Mouse (Mus musculus): ENCODE measurements around the gene Gpx5.

Gene Gpx5

DNA sequence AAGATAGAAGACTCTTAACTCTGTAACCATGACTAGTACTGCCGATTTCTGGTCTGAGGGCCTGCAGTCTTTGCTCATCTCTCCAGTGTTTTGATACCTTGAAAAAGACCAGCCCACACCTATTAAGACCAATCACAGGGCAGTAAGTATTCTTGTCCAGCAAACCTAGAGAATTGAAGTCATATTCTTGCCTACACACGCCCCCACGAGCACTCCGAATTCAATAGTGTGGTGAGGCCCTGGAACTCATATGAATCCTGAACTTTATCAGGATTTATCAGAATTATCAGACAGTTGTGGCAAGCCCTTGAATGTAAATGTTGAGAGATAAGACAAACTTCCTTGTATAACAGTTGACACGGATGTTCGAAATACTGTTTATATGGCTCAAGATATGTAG is at the start of gene Gpx5:
Gene Gpx5 (minus strand): TSS at position 101 of the 400 bp plus-strand sequence.
- DNase-seq (ENCODE audit: low read depth in 1 of 2, low spot score in 2 of 2): no peak

GRCm38 (mm10) chr13:21327424-21327823 is 34.9 kb upstream of the Gpx5 start:
- DNase-seq (ENCODE audit: low read depth in 1 of 2, low spot score in 2 of 2): no peak

DNA sequence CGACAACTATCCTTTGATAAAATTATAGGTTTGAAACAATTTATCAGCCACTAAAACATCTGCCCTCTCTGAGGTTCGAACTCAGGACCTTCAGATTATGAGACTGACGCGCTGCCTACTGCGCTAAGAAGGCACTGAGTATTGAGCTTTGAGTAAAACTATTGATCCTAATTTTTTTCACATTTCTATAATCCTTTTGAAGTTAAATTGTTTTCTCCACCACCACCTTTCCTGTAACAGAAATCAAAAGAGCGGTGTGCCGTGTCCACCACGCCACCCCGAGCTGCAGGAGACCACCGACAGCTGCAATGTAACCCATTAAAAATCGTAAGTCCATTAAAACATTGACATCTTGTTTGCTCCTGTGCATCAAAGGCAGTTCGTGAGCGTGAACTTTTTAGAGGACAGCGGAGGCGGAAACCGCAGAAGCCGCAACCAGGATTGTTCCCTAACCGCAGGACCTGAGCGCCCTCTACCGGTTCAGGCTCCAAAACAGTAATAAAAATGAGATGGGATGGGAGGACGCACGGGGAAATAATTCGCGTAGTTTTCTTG is 34.2 kb upstream of the Gpx5 start:
- DNase-seq (ENCODE audit: low read depth in 1 of 2, low spot score in 2 of 2): peak in 1 of 2 experiments; percentile 5

- no peak for DNase-seq (ENCODE audit: low read depth in 1 of 2, low spot score in 2 of 2)
Observed at GRCm38 (mm10) chr13:21326191-21326590, 33.7 kb upstream of the Gpx5 start.

GRCm38 (mm10) chr13:21323405-21323804 is 30.9 kb upstream of the Gpx5 start:
- DNase-seq (ENCODE audit: low read depth in 1 of 2, low spot score in 2 of 2): no peak

DNA sequence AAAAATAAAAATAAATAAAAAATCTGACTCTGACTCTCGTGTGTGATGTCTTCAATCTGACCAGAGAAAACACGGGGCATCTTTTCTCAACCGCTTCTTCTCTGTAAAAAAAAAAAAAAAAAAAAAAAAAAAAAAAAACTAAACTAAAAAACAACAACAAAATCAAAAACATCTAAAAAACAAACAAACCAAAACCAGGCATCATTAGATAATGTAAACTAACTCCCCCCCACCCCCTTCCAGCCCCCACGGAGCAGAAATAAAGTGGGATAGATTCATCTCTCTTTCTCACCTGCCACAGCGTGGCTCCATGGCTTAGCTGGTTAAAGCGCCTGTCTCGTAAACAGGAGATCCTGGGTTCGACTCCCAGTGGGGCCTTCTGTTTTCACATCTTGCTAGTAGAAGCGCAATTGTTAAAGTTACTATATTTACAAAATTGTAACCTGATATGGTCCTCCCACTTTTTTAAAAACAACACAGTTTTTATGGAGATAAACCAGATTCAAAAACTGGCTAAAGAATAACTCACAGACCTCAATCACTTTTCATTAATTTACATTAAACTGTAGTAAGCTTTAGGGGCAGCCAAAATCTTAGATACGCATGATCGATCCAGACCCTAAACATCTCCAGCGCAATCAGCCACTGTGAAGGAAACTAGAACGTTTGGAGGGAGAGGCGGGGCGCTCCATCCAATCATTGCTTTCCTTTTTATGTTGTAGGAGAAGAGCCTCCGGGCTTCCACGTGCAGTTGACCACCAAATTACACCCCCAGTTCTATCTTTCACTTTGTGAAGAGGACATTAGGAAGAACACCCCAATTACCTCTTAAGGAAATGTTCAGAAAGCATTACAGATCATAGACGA is 30.2 kb upstream of the Gpx5 start:
- no peak for DNase-seq (ENCODE audit: low read depth in 1 of 2, low spot score in 2 of 2)

DNA sequence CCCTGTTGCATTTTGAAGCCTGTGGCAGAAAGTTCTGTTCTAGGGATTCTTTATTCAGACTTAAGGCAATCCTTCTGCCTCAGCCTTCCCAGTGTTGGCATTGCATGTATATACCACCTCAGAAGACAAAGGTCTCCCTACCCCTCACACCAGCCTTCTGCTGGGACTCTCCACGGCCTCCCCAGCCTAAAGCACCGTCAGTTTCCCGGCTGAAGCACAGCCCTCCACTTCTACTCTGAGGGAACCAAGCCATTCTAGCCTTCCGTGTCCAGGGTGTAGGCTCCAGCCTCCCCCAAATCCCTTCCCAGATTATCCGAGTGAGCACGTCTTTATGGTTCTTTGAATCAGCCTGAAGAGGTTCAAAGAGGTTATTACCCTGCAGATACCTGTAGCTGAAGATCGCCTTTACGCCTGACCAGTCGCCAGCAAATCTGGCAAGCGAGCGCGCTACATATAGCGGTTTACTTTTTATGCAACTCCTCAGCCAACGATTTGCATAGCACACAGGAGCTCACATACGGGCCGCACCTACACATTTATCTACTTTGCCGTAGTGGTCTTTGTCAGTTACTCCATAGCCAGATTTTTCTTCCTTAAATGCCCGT is 29.5 kb upstream of the Gpx5 start:
- DNase-seq (ENCODE audit: low read depth in 1 of 2, low spot score in 2 of 2): no peak

DNA sequence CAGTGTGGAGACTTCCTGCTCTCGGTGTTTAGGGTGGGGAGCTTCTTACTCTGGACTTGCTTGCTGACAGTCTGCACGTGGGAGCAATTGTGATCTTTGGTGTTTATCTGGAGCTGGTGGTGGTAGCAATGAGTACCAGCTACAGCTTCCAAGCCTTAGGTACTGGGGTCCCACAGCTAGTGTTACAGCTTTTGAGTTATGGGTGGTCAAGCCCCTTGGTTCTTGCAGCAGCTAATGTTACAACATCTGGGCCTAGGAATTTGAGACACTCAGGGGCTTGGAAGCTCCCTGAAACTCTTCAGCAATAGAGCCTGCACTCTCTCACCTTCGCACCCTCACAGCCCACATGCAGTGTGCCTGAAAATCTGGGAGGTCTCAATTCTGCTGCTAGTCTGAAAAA is 27.7 kb upstream of the Gpx5 start:
- no peak for DNase-seq (ENCODE audit: low read depth in 1 of 2, low spot score in 2 of 2)

- DNase-seq (ENCODE audit: low read depth in 1 of 2, low spot score in 2 of 2): no peak
Observed at GRCm38 (mm10) chr13:21313903-21314302, 21.4 kb upstream of the Gpx5 start.

DNA sequence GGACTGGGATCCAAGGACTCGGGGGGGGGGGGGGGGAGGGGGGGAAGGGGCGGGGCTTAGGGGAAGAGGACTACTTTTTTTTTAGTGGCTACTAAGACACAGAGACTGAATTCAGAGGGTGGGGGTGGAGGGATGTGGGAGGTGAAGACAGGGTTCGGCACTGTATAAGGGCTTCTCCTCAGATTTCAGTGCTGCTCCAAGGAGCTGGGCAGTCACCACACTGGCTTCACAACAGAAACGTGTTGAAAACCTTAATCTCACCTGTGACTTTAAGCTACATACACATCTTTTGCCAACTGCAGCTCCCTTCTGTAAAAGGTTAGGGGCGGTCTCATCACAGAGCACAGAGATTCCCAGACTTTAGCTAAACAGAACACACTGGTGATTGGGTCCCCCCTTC is 20.3 kb upstream of the Gpx5 start:
- no peak for DNase-seq (ENCODE audit: low read depth in 1 of 2, low spot score in 2 of 2)

DNA sequence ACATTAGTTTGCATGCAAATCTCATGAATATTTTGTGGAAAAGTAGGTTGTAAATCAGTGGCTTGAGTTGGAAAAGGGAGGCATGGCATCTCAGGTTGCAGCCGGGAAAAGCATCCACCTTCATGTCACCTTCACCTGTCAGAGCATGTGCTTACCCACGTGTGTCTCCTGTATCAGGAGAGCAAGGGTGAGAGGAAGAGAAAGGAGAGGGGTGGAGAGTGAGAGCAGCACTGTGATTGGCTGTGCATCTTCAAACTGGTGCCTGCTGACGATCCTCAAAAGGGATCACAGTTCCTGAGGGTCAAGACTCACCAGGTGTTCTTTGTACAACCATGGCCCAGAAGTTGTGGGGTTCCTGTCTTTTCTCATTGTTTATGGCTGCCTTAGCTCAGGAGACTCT is 19.4 kb upstream of the Gpx5 start, which contains the start of gene Gpx6:
Gene Gpx6 (plus strand): TSS at position 200 of the 400 bp plus-strand sequence.
- DNase-seq (ENCODE audit: low read depth in 1 of 2, low spot score in 2 of 2): no peak

- no peak for DNase-seq (ENCODE audit: low read depth in 1 of 2, low spot score in 2 of 2)
Observed at GRCm38 (mm10) chr13:21309788-21310187, 17.3 kb upstream of the Gpx5 start.

DNA sequence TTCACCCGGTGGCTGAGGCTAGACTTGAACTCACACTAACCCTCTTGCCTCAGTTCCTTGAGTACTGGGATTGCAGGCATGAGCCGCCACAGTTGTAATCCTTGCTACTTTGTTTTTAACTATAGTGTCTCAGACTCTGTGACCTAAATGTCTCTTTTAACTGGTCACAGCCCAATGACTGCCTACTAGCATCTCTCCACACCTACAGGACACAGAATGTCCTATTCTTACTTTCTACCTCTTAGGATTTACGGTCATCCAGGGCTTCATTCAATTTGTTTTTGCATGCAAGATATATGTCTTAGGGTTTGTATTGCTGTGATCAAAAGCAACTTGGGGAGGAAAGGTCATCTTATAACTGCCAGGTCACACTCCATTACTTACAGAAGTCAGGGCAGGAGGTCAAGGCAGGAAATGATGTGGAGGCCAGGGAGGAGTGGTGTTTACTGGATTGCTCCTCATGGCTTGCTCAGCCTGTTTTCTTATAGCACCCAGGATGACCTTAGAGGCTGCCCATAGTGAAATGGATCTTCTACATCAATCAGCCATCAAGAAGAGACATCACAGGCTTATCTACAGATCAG is 12.0 kb upstream of the Gpx5 start:
- no peak for DNase-seq (ENCODE audit: low read depth in 1 of 2, low spot score in 2 of 2)

DNA sequence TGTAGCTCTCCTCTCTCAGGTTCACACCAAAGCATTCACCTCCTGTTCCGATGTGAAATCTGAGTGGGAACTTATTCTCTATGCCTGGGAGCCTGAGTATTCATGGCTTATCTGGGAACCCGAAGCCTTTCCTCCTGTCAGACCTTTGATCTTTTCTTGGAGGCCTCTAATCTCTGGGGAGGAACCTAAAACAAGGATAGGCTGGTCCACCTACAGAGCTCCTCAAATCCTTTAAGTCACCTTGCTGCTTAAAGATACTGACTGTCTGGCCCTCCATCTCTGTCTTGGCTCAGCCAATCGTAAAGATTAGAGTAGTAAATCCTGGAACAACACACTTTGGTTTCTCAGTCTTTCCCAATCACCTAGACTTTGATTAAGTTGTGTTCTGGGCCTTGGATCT is 6.0 kb upstream of the Gpx5 start:
- no peak for DNase-seq (ENCODE audit: low read depth in 1 of 2, low spot score in 2 of 2)

DNA sequence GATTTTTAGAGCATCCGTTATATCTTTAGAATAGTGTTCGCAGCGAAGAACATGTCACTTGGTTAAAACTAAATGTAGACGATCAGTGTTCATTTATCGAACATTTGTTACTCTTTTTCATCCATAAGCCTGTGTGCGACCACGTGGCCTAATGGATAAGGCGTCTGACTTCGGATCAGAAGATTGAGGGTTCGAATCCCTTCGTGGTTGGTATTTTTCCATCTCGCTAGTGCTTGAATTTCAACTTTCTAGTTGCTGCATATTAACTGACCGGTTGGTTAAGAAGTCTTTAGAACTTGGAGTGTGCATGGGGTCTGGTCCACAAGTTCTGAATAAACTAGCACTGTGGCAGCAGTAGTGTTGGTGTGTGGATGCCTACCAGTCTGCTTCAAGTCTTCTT is 13.0 kb downstream of the Gpx5 start:
- peak; percentile 44 to 65 for DNase-seq (ENCODE audit: low read depth in 1 of 2, low spot score in 2 of 2)

- no peak for DNase-seq (ENCODE audit: low read depth in 1 of 2, low spot score in 2 of 2)
Observed at GRCm38 (mm10) chr13:21279076-21279475, 13.5 kb downstream of the Gpx5 start.

GRCm38 (mm10) chr13:21276551-21276950 is 16.0 kb downstream of the Gpx5 start:
- no peak for DNase-seq (ENCODE audit: low read depth in 1 of 2, low spot score in 2 of 2)

DNA sequence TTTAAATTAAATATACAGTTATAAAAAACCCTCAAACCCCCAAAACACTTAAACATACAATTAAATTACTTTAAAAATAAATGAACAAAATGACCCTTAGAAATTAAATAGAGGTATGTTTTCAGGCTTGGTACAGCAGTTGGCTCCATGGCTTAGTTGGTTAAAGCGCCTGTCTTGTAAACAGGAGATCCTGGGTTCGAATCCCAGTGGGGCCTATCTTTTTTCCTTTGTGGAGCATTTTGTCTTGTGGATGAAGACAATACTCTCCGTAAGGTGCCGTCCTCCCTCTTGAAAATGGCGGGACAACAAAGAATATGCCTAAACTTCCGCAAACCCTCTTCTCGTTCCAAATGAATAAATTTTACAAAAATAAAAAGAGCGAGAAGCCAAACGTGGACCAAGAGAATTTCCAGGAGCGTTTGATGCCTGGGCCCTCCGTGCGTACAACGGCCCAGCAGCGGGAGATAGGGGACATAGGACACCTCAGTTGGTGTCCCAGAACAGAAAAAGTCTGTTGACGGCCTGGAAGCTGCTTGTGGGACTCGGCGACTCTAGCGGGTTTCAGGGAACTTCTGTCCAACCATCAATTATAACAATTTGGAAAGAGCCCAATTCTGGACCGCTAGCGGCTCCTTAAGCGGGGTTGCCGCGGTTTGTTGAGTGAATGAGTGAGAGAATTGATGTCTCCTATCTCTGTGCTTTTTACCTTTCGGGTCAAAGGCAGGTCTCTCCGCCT is 16.5 kb downstream of the Gpx5 start:
- peak in 1 of 2 experiments; percentile 33 for DNase-seq (ENCODE audit: low read depth in 1 of 2, low spot score in 2 of 2)

DNA sequence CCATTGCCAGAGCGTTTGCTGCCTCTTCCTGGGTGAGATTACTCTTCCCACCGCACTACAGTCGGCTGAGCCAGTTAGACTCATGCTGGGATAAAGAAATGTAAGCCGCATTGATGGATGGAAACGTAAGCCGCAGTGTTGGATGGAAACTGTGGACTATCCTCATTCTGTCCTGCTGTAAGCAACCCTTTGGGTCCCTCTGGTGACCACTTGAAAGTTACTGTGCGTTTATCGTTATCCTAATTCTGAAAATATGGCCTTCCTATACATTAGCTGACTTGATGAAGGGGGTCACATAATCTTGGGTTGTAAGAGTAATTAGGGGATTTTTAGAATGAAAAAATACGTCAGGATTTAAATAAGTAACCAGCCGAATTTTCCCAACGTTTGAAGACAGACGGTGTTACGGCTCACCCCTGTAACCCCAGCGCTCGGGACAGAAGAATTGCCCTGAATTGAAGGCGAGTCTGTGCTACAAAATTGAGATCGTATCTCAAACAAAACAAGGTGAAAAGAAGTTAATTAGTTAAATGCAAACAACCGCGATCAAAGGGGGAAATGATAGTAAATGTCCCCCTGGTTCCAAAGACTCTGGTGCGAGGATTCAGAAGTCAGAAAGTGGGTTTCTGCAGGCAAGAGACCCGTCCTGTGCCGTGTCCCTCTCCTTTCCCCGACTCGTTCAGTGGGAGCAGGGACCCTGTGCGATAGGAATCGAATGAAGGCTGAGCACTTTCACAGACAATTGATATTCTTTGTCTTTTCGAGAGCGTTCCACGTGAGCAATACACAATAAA is 17.3 kb downstream of the Gpx5 start:
- DNase-seq (ENCODE audit: low read depth in 1 of 2, low spot score in 2 of 2): no peak

DNA sequence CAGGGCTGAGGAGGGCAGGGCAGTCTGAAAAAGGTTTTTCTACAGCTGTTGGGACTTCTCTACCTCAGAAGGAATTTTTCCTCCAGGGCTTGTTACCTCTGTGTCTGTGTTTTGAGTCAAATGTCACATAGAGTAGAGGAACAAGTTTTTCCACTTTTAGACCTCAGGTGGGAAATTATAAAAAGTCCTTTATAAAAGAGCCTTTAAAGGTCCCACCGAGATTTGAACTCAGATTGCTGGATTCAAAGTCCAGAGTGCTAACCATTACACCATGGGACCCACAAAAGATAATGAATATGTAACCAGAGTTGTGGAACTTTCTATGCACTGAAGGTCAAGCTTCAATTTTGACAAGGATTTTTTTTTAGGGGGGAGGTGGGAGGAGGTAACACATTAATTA is 24.3 kb downstream of the Gpx5 start:
- DNase-seq (ENCODE audit: low read depth in 1 of 2, low spot score in 2 of 2): no peak

Data from monocyte, adult 2 months (primary cell).